Mouse (Mus musculus) intestine, embryonic 14.5 days (tissue): ENCODE measurements around the gene Btnl1. TPM values are rescaled to one million over a fixed set of nuclear protein-coding genes. Genes with fewer than 3 reads are reported as not detected.

Experiments used
- ATAC-seq: fragments of 200-750 bp; cut with Nextera tagmentation; replicated peaks from 2 replicates; pipeline ENCODE4 v1.8.0; 2017; ENCODE audit warnings: low read depth, moderate number of reproducible peaks, moderate TSS enrichment, moderate library complexity; ENCODE audit not compliant: low FRiP score, low TSS enrichment
- DNase-seq: peaks from one replicate; pipeline ENCODE4 v3.0.0-alpha.2; 2018; ENCODE audit warnings: low spot score
- H3K27ac ChIP-seq: fragments of 300-500 bp; sonication (generic); 2 replicates; pipeline ENCODE4 v1.5.1; 2014; ENCODE audit warnings: low read depth, mild to moderate bottlenecking, control low read depth
- H3K27me3 ChIP-seq: fragments of 300-500 bp; sonication (generic); replicated peaks from 2 replicates; pipeline ENCODE4 v1.6.1; 2014; ENCODE audit warnings: low read length, control low read depth; ENCODE audit not compliant: control insufficient read depth, insufficient read depth
- H3K36me3 ChIP-seq: fragments of 300-500 bp; sonication (generic); 2 replicates; pipeline ENCODE4 v1.6.1; 2014; ENCODE audit warnings: low read length, control low read depth; ENCODE audit not compliant: control insufficient read depth, insufficient read depth
- H3K4me1 ChIP-seq: fragments of 300-500 bp; sonication (generic); replicated peaks from 2 replicates; pipeline ENCODE4 v1.6.1; 2014; ENCODE audit warnings: low read length, control low read depth, mixed read lengths; ENCODE audit not compliant: control insufficient read depth, insufficient read depth
- H3K4me2 ChIP-seq: fragments of 300-500 bp; sonication (generic); 2 replicates; pipeline ENCODE4 v1.6.1; 2014; ENCODE audit warnings: low read length
- H3K4me3 ChIP-seq: fragments of 300-500 bp; sonication (generic); 2 replicates; pipeline ENCODE4 v1.5.1; 2014; ENCODE audit warnings: low read depth, low read length, control low read depth, mixed read lengths
- H3K9ac ChIP-seq: fragments of 300-500 bp; sonication (generic); 2 replicates; pipeline ENCODE4 v1.6.1; 2014; ENCODE audit warnings: mild to moderate bottlenecking, low read length
- H3K9me3 ChIP-seq: fragments of 300-500 bp; sonication (generic); 2 replicates; pipeline ENCODE4 v1.6.1; 2016; ENCODE audit warnings: low read length, control low read depth; ENCODE audit not compliant: control insufficient read depth
- WGBS: fragments of 180-500 bp; shearing (Covaris S2); extraction: QIAGEN DNeasy Blood & Tissue Kit; methylation state at CpG from one replicate; pipeline ENCODE4 v1.1.7; 2014; 5-methylcytosine and 5-hydroxymethylcytosine counted together
- polyA plus RNA-seq: library from polyadenylated mRNA; unstranded; fragments of >200 nt; fragmentation: Nextera tagmentation; extraction: Ambion mirVana; gene quantifications from 2 replicates; pipeline ENCODE4 v1.2.1, GENCODE M21; 2014

Btnl1 gene
- polyA plus RNA-seq, 1 experiment from 2014 or later = 1.3 TPM

GRCm38 (mm10) chr17:34349429-34349828, 27.5 kb upstream of the Btnl1 start:
- no peaks in the 10 kb centered on the region for H3K36me3 ChIP-seq
- no peak overlapping the region for H3K27ac ChIP-seq
- no peak overlapping the region for H3K9ac ChIP-seq
- no peak overlapping the region for H3K4me2 ChIP-seq
- no peaks in the 10 kb centered on the region for H3K4me1 ChIP-seq
- H3K9me3 ChIP-seq = no peaks in the 10 kb centered on the region
- no peaks in the 10 kb centered on the region for H3K27me3 ChIP-seq
- no peak overlapping the region for H3K4me3 ChIP-seq
- ATAC-seq = no peak
- DNase-seq = peak; percentile 93
- WGBS = 3% methylated on average over 4 of the region's 4 CpGs

GRCm38 (mm10) chr17:34354539-34354938, 22.4 kb upstream of the Btnl1 start, which contains the start of gene Btnl2:
Gene Btnl2, plus strand, starts transcription at chr17:34354822.
- no peak for DNase-seq

GRCm38 (mm10) chr17:34354940-34355339, 22.0 kb upstream of the Btnl1 start:
- no peak overlapping the region for H3K27ac ChIP-seq
- ATAC-seq (no peak), DNase-seq (no peak)
- no peak overlapping the region for H3K4me2 ChIP-seq
- WGBS = 88% methylated on average over 1 of the region's 1 CpGs
- H3K27me3 ChIP-seq = no peaks in the 10 kb centered on the region
- H3K9ac ChIP-seq = no peak overlapping the region
- H3K9me3 ChIP-seq = no peaks in the 10 kb centered on the region
- no peaks in the 10 kb centered on the region for H3K4me1 ChIP-seq
- H3K4me3 ChIP-seq = no peak overlapping the region
- no peaks in the 10 kb centered on the region for H3K36me3 ChIP-seq

More at GRCm38 (mm10) chr17:34354539-34354938, 22.4 kb upstream of the Btnl1 start, which contains the start of gene Btnl2:
- no peaks in the 10 kb centered on the region for H3K36me3 ChIP-seq
- no peaks in the 10 kb centered on the region for H3K9me3 ChIP-seq
- WGBS = 85% methylated on average over 5 of the region's 5 CpGs
- H3K27me3 ChIP-seq = no peaks in the 10 kb centered on the region
- H3K4me2 ChIP-seq = no peak within 1 kb of the TSS
- no peak for ATAC-seq
- H3K4me1 ChIP-seq = no peaks in the 10 kb centered on the region
- H3K9ac ChIP-seq = no peak within 1 kb of the TSS
- no peak within 1 kb of the TSS for H3K27ac ChIP-seq
- H3K4me3 ChIP-seq = no peak within 1 kb of the TSS

GRCm38 (mm10) chr17:34362954-34363546, 13.9 kb upstream of the Btnl1 start:
- no peak overlapping the region for H3K4me3 ChIP-seq
- no peak overlapping the region for H3K27ac ChIP-seq
- H3K9ac ChIP-seq = no peak overlapping the region
- no peaks in the 10 kb centered on the region for H3K4me1 ChIP-seq
- DNase-seq (no peak), ATAC-seq (no peak)
- no peaks in the 10 kb centered on the region for H3K9me3 ChIP-seq
- H3K36me3 ChIP-seq = no peaks in the 10 kb centered on the region
- 0 out of 2 replicates have a peak, but pooled peaks cover 2% of the 10 kb centered on the region for H3K27me3 ChIP-seq
- 85% methylated on average over 15 of the region's 15 CpGs for WGBS
- H3K4me2 ChIP-seq = no peak overlapping the region

GRCm38 (mm10) chr17:34363676-34364310, 13.1 kb upstream of the Btnl1 start:
- 85% methylated on average over 3 of the region's 3 CpGs for whole genome bisulfite sequencing

GRCm38 (mm10) chr17:34365031-34365430, 11.9 kb upstream of the Btnl1 start:
- DNase-seq = no peak
- H3K9ac ChIP-seq = no peak overlapping the region
- H3K9me3 ChIP-seq = no peaks in the 10 kb centered on the region
- no peaks in the 10 kb centered on the region for H3K4me1 ChIP-seq
- 0 out of 2 replicates have a peak, but pooled peaks cover 2% of the 10 kb centered on the region for H3K27me3 ChIP-seq
- no peak for ATAC-seq
- H3K4me2 ChIP-seq = no peak overlapping the region
- no peaks in the 10 kb centered on the region for H3K36me3 ChIP-seq
- 79% methylated on average over 10 of the region's 10 CpGs for WGBS
- H3K4me3 ChIP-seq = no peak overlapping the region
- H3K27ac ChIP-seq = no peak overlapping the region

More at GRCm38 (mm10) chr17:34363676-34364310, 13.1 kb upstream of the Btnl1 start:
- ATAC-seq (no peak), DNase-seq (no peak)
- Histone ChIP-seq H3K4me1 (no peaks in the 10 kb centered on the region), H3K27me3 (0 out of 2 replicates have a peak, but pooled peaks cover 2% of the 10 kb centered on the region), H3K27ac (no peak overlapping the region), H3K4me2 (no peak overlapping the region), H3K9ac (no peak overlapping the region), H3K36me3 (no peaks in the 10 kb centered on the region), H3K4me3 (no peak overlapping the region), H3K9me3 (no peaks in the 10 kb centered on the region)

- no peaks in the 10 kb centered on the region for H3K27me3 ChIP-seq
- no peak overlapping the region for H3K4me2 ChIP-seq
- no peaks in the 10 kb centered on the region for H3K4me1 ChIP-seq
- no peaks in the 10 kb centered on the region for H3K36me3 ChIP-seq
- H3K9me3 ChIP-seq = no peaks in the 10 kb centered on the region
- H3K9ac ChIP-seq = no peak overlapping the region
- no peak for DNase-seq
- ATAC-seq = no peak
- WGBS = 62% methylated on average over 4 of the region's 4 CpGs
- no peak overlapping the region for H3K27ac ChIP-seq
- H3K4me3 ChIP-seq = no peak overlapping the region
Measured at GRCm38 (mm10) chr17:34370563-34370962, 6.4 kb upstream of the Btnl1 start.

GRCm38 (mm10) chr17:34373055-34373709, 3.8 kb upstream of the Btnl1 start:
- no peaks in the 10 kb centered on the region for H3K9me3 ChIP-seq

More at GRCm38 (mm10) chr17:34373055-34373709, 3.8 kb upstream of the Btnl1 start:
- WGBS = 61% methylated on average over 6 of the region's 6 CpGs
- Histone ChIP-seq H3K4me3 (no peak overlapping the region), H3K4me2 (no peak overlapping the region), H3K9ac (no peak overlapping the region), H3K4me1 (no peaks in the 10 kb centered on the region), H3K27ac (no peak overlapping the region), H3K36me3 (no peaks in the 10 kb centered on the region), H3K27me3 (no peaks in the 10 kb centered on the region)
- DNase-seq = no peak
- peak; percentile 79 for ATAC-seq
